25 mouse cellular contexts compared by ENCODE assay signal in the genomic region with DNA sequence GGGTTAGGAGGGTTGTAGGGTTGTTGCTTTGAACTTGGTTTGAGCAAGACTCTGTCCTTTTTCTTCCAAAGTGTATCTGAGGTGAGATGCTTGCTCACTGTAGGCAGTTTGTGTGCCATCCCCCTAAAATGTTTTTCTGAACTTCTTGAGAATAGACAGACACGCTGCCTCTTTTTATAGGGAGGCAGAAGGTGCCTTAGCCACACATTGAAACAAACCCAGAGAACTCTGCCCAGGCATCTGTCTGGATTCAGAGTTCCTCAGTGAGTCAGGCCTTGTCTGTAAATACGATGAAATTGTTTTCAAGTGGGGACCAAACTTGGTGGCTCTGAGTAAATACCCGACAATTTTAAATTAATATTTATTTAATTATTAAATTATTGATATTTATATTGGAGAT. TPM values are rescaled to one million over a fixed set of nuclear protein-coding genes. Genes with fewer than 3 reads are reported as not detected.
"Had no signal": no experiment of that assay in that cellular context is flagged by ENCODE, and none has a peak within 500 bp of the region (broad histone marks: within the 10 kb centered on the region; RNA-seq: fewer than 3 reads in every experiment).

No protein-coding gene starts in this region.

- DNase-seq: gastrocnemius, postnatal 25 days; heart, adult 18-20 months had no signal

- H3K4me1 ChIP-seq: heart, embryonic 10.5 days; heart, embryonic 12.5 days; hindbrain, embryonic 10.5 days; hindbrain, embryonic 12.5 days; intestine, embryonic 15.5 days; limb, embryonic 10.5 days; limb, embryonic 12.5 days; liver, embryonic 15.5 days had no signal

- ATAC-seq: hindbrain, embryonic 16.5 days; inflammation-experienced regulatory T-cells, adult 6 months; intestine, embryonic 15.5 days; intestine, postnatal 0 days had no signal

- H3K27ac ChIP-seq: heart, embryonic 10.5 days; hindbrain, embryonic 10.5 days; hindbrain, embryonic 12.5 days; hindbrain, embryonic 14.5 days; intestine, embryonic 15.5 days; limb, embryonic 10.5 days; limb, embryonic 12.5 days; liver, embryonic 13.5 days; liver, embryonic 15.5 days had no signal

- H3K4me3 ChIP-seq: heart, embryonic 10.5 days; heart, embryonic 12.5 days; hindbrain, embryonic 10.5 days; hindbrain, embryonic 12.5 days; intestine, embryonic 15.5 days; limb, embryonic 10.5 days; limb, embryonic 12.5 days; liver, embryonic 13.5 days; liver, embryonic 15.5 days had no signal

RNA-seq across cellular contexts. Expression of a gene that starts 33.8 kb away (rescaled TPM):
- total RNA-seq: gastrocnemius, adult 18-20 months; gastrocnemius, postnatal 25 days; granulocyte monocyte progenitor cell, adult 5-6 weeks; heart, adult 18-20 months; heart, adult 8-10 months; heart, postnatal 10 days; heart, postnatal 25 days; heart, postnatal 4 days; layer of hippocampus, postnatal 25 days had no signal
- polyA plus RNA-seq: heart, embryonic 10.5 days; heart, embryonic 12.5 days; heart, embryonic 14.5 days; hindbrain, embryonic 10.5 days; hindbrain, embryonic 16.5 days; inflammation-experienced regulatory T-cells, adult 6 months; intestine, embryonic 15.5 days; intestine, postnatal 0 days; kidney, embryonic 16.5 days; limb, embryonic 12.5 days; liver, embryonic 11.5 days; liver, embryonic 13.5 days; liver, embryonic 15.5 days had no signal
